Mouse (Mus musculus) spleen, adult 12 weeks (tissue): ENCODE data around the gene Kars.

Experiments
- DNase-seq: peaks from one replicate; pipeline ENCODE4 v3.0.0; 2022; ENCODE audit warnings: low spot score

Kars gene

GRCm38 (mm10) chr8:111943544-111943943, 67.6 kb downstream of the Kars start:
- no peak for DNase-seq
